Mouse (Mus musculus) bone marrow macrophage, adult 2 months (primary cell): ENCODE results near the gene Zhx3.

ENCODE experiments used
- CTCF ChIP-seq: IDR thresholded peaks from 2 replicates; pipeline ENCODE4 v1.5.1; 2012; ENCODE audit warnings: low read depth, mild to moderate bottlenecking, low read length, moderate library complexity
- POLR2A ChIP-seq: IDR thresholded peaks from 2 replicates; pipeline ENCODE4 v1.6.1; 2012; ENCODE audit warnings: mild to moderate bottlenecking, low read depth, low read length, borderline replicate concordance

- TF ChIP-seq CTCF (no peak), POLR2A (no peak)
These were observed 15.1 kb upstream of the Zhx3 start for GRCm38 (mm10) chr2:160887859-160888258.
